Mouse (Mus musculus) kidney, adult 2 months (tissue): Measurements from ENCODE around the gene Ryr1. TPM values are rescaled to one million over a fixed set of nuclear protein-coding genes. Genes with fewer than 3 reads are reported as not detected.
"Not testable (repeated sequence)": the region's sequence is repeated elsewhere in the genome, so short reads cannot be mapped to it uniquely, and the experiment has no call there.

Experiments used
- DNase-seq: peaks from one replicate; pipeline ENCODE4 v3.0.0; 2021
- H3K27ac ChIP-seq: fragments of 200-500 bp; 2 replicates; pipeline ENCODE4 v1.5.1; 2012; ENCODE audit warnings: low read depth, low read length, control low read depth, inconsistent platforms; ENCODE audit not compliant: insufficient read depth
- H3K27me3 ChIP-seq: fragments of 200-500 bp; replicated peaks from 2 replicates; pipeline ENCODE4 v1.6.1; 2012; ENCODE audit warnings: mild to moderate bottlenecking, moderate library complexity, low read length, inconsistent platforms; ENCODE audit not compliant: control insufficient read depth, insufficient read depth
- H3K36me3 ChIP-seq: fragments of 200-500 bp; 2 replicates; pipeline ENCODE4 v1.6.1; 2012; ENCODE audit warnings: mild to moderate bottlenecking, moderate library complexity, low read length, inconsistent platforms; ENCODE audit not compliant: control insufficient read depth, insufficient read depth
- H3K4me1 ChIP-seq: fragments of 200-500 bp; 2 replicates; pipeline ENCODE4 v1.6.1; 2011; ENCODE audit warnings: low read length; ENCODE audit not compliant: control insufficient read depth, insufficient read depth
- H3K4me3 ChIP-seq: fragments of 200-500 bp; 2 replicates; pipeline ENCODE4 v1.5.1; 2011; ENCODE audit warnings: mild to moderate bottlenecking, low read depth, low read length, control low read depth; ENCODE audit not compliant: insufficient read depth
- CTCF ChIP-seq: fragments of 200-500 bp; conservative IDR thresholded peaks from 2 replicates; pipeline ENCODE4 v1.5.1; 2011; ENCODE audit warnings: low read depth, mild to moderate bottlenecking, control low read depth, low read length, moderate library complexity, mixed read lengths; ENCODE audit not compliant: insufficient read depth, insufficient read length
- POLR2A ChIP-seq: fragments of 200-500 bp; IDR thresholded peaks from one replicate; pipeline ENCODE4 v1.6.1; 2011; ENCODE audit warnings: low read depth, low read length, control low read depth
- WGBS: fragments of 180-500 bp; shearing (Covaris S2); methylation state at CpG from one replicate; pipeline ENCODE4 v1.1.7; 2018; 5-methylcytosine and 5-hydroxymethylcytosine counted together
- polyA plus RNA-seq: library from polyadenylated mRNA; depleted of rRNA; stranded (reverse); fragments of >200 nt; gene quantifications from 2 replicates; pipeline ENCODE4 v1.2.3, GENCODE M21; 2012

Ryr1 gene
- polyA plus RNA-seq, 1 experiment: 3.0 TPM

GRCm38 (mm10) chr7:28971770-28972269 is 153.2 kb downstream of the Ryr1 start:
- peak; percentile 75 for DNase-seq
- H3K4me3 ChIP-seq: no peak overlapping the region
- H3K27me3 ChIP-seq: no peaks in the 10 kb centered on the region
- no peaks in the 10 kb centered on the region for H3K36me3 ChIP-seq
- WGBS: 39% methylated on average over 6 of the region's 6 CpGs
- TF ChIP-seq POLR2A: no peak
- no peak for TF ChIP-seq CTCF
- H3K27ac ChIP-seq: no peak overlapping the region; the same call in 1 of the 2 replicates
- peaks cover 18% of the 10 kb centered on the region for H3K4me1 ChIP-seq

- no peak overlapping the region for H3K27ac ChIP-seq
- no peaks in the 10 kb centered on the region for H3K27me3 ChIP-seq
- no peak overlapping the region for H3K4me3 ChIP-seq
- H3K4me1 ChIP-seq: peaks cover 18% of the 10 kb centered on the region
- no peak for DNase-seq
- TF ChIP-seq POLR2A: no peak
- no peak for TF ChIP-seq CTCF
- 83% methylated on average over 7 of the region's 7 CpGs for WGBS
- no peaks in the 10 kb centered on the region for H3K36me3 ChIP-seq
These were observed 153.9 kb downstream of the Ryr1 start for GRCm38 (mm10) chr7:28971029-28971428.

GRCm38 (mm10) chr7:28969672-28970394 is 155.1 kb downstream of the Ryr1 start:
- peak; percentile 63 for DNase-seq
- Histone ChIP-seq H3K4me3 (no peak overlapping the region), H3K36me3 (no peaks in the 10 kb centered on the region), H3K27me3 (no peaks in the 10 kb centered on the region), H3K4me1 (peaks cover 21% of the 10 kb centered on the region), H3K27ac (peak overlapping the region; percentile 19; the same call in 1 of the 2 replicates)
- TF ChIP-seq POLR2A: no peak
- no peak for TF ChIP-seq CTCF
- WGBS: 23% methylated on average over 12 of the region's 12 CpGs

GRCm38 (mm10) chr7:28969271-28969670 is 155.7 kb downstream of the Ryr1 start:
- Histone ChIP-seq H3K27ac (peak overlapping the region; percentile 25; the same call in 1 of the 2 replicates), H3K27me3 (no peaks in the 10 kb centered on the region), H3K4me3 (no peak overlapping the region), H3K36me3 (no peaks in the 10 kb centered on the region), H3K4me1 (peaks cover 21% of the 10 kb centered on the region)
- 96% methylated on average over 1 of the region's 1 CpGs for WGBS
- TF ChIP-seq CTCF (no peak), POLR2A (no peak)
- DNase-seq: no peak

GRCm38 (mm10) chr7:28968120-28968519 is 156.9 kb downstream of the Ryr1 start:
- not testable (repeated sequence) for DNase-seq, H3K27me3 ChIP-seq, H3K36me3 ChIP-seq, H3K4me3 ChIP-seq, H3K27ac ChIP-seq
- H3K4me1 ChIP-seq: peaks cover 21% of the 10 kb centered on the region
- WGBS: 93% methylated on average over 8 of the region's 8 CpGs

GRCm38 (mm10) chr7:28966751-28967505 is 158.1 kb downstream of the Ryr1 start:
- Histone ChIP-seq H3K4me3 (no peak overlapping the region), H3K4me1 (peaks cover 26% of the 10 kb centered on the region), H3K27ac (no peak overlapping the region), H3K27me3 (no peaks in the 10 kb centered on the region), H3K36me3 (no peaks in the 10 kb centered on the region)
- no peak for DNase-seq
- WGBS: 63% methylated on average over 4 of the region's 4 CpGs
- TF ChIP-seq POLR2A (no peak), CTCF (no peak)

GRCm38 (mm10) chr7:28966181-28966580 is 158.8 kb downstream of the Ryr1 start:
- Histone ChIP-seq H3K4me1 (peaks cover 21% of the 10 kb centered on the region), H3K27me3 (no peaks in the 10 kb centered on the region), H3K4me3 (no peak overlapping the region), H3K36me3 (no peaks in the 10 kb centered on the region), H3K27ac (no peak overlapping the region)
- DNase-seq: no peak
- TF ChIP-seq CTCF: no peak
- no peak for TF ChIP-seq POLR2A
- WGBS: 90% methylated on average over 4 of the region's 5 CpGs
